Mouse (Mus musculus): ENCODE measurements at regions not wholly inside any gene's neighbourhood (a gene's known extent, or its start where the extent isn't known, plus 50 kb on each side); places are given as distances from the start of the nearest gene placed in this dataset.

GRCm38 (mm10) chr1:186482177-186482576 is 223.6 kb downstream of the Tgfb2 start:
- no peaks in the 10 kb centered on the region; the same call in 1 of the 2 replicates for H3K4me1 ChIP-seq (ENCODE audit: control insufficient read depth, insufficient read depth, low read length)
- WGBS, result 56% methylated on average over 8 of the region's 8 CpGs
- H3K4me3 ChIP-seq (replicated peaks; ENCODE audit: extremely low read depth, low read depth, low read length), result no peak overlapping the region
- DNase-seq, result no peak
- TF ChIP-seq CTCF (IDR thresholded peaks at IDR 0.05; ENCODE audit: insufficient read depth, low read length), result no peak
- no peak for TF ChIP-seq POLR2A (IDR thresholded peaks at IDR 0.05; ENCODE audit: borderline replicate concordance, extremely low read depth, low read depth, low read length)

DNA sequence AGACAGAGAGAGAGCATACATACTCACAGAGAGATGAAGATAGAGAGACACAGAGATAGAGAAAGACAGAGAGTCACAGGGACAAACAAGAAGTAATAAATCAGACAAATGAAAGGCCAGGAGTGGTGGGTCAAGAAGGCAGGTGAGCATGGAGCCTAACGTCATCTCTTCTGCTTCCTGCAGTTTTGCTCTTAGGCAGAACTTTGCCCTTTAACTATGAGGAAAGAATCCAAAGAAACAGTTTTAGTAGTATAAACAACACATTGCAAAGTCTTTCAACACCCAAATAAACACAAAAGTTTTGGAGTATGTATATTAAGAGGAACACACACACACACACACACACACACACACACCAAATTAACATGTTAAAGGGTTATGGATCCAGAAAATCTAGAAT is 225.8 kb downstream of the Tgfb2 start:
- 73% methylated on average over 1 of the region's 1 CpGs for WGBS

DNA sequence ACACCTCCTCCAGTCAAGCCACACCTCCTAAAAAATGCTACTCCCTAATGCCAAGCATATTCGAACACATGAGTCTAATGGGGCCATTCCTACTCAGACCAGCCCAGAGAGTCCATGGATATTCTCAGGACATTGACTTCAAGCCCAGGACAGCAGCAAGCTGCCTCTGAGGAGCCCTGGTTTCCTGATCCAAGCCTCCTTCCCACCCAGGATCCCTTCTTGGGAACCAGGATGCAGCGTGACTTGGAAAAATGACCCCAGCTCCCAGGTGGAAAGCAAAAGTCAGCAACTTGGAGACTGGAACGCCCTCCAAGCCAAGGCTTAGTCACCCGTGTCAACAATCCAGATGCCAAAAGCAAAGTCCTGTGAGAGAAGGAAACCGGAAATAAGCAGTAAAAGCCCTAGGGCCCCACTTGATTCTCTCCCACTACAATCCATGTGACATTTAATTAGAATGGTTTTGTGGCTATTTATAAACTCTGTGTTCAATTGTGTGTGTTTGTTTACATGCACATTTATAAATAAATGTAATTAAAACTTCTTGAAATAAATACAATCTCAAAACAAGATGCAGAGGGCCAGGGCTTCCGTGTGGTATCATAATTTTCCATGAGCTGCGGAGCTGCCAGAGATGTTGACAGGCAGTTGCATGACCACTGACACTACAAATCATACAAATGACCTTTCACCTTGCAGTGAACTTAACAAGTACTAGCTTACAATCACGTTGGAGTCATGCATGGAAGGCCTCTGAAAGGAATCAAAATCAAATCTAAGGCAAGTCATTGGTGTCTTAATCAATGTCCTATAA is 227.2 kb downstream of the Tgfb2 start:
- peak; percentile 8 for DNase-seq
- 43% methylated on average over 8 of the region's 8 CpGs for WGBS
- TF ChIP-seq CTCF (IDR thresholded peaks at IDR 0.05; ENCODE audit: insufficient read depth, low read length) (no peak), POLR2A (IDR thresholded peaks at IDR 0.05; ENCODE audit: borderline replicate concordance, extremely low read depth, low read depth, low read length) (no peak)

More for the DNA sequence above, 225.8 kb downstream of the Tgfb2 start:
- H3K4me3 ChIP-seq (replicated peaks; ENCODE audit: extremely low read depth, low read depth, low read length), result no peak overlapping the region
- no peak for DNase-seq
- H3K4me1 ChIP-seq (ENCODE audit: control insufficient read depth, insufficient read depth, low read length), result no peaks in the 10 kb centered on the region; the same call in 1 of the 2 replicates
- no peak for TF ChIP-seq CTCF (IDR thresholded peaks at IDR 0.05; ENCODE audit: insufficient read depth, low read length)
- TF ChIP-seq POLR2A (IDR thresholded peaks at IDR 0.05; ENCODE audit: borderline replicate concordance, extremely low read depth, low read depth, low read length), result no peak

DNA sequence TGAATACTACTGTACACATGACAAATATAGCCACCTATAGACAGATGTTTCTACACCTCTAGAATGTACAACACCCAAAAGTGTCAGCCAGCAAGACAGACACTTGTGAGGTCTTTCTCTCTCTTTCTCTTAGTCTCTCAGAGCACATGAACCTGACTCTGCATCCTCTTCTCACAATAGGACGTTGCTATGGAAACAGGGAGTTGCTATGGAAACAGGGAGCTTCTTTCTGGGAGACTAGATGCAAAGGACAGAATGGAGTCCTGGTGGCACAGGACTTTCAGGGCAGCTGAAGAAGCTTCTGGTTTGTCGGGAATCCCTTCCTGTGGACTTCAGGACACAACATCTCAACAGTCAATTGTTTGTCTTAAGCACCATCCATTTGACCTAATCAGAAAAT is 230.9 kb downstream of the Tgfb2 start:
- no peaks in the 10 kb centered on the region; the same call in 1 of the 2 replicates for H3K4me1 ChIP-seq (ENCODE audit: control insufficient read depth, insufficient read depth, low read length)
- DNase-seq, result no peak
- TF ChIP-seq POLR2A (IDR thresholded peaks at IDR 0.05; ENCODE audit: borderline replicate concordance, extremely low read depth, low read depth, low read length) (no peak), CTCF (IDR thresholded peaks at IDR 0.05; ENCODE audit: insufficient read depth, low read length) (no peak)
- H3K4me3 ChIP-seq (replicated peaks; ENCODE audit: extremely low read depth, low read depth, low read length), result no peak overlapping the region
- 73% methylated on average over 2 of the region's 2 CpGs for WGBS

More for the DNA sequence above, 227.2 kb downstream of the Tgfb2 start:
- Histone ChIP-seq H3K4me1 (ENCODE audit: control insufficient read depth, insufficient read depth, low read length) (no peaks in the 10 kb centered on the region; the same call in 1 of the 2 replicates), H3K4me3 (replicated peaks; ENCODE audit: extremely low read depth, low read depth, low read length) (no peak overlapping the region)

DNA sequence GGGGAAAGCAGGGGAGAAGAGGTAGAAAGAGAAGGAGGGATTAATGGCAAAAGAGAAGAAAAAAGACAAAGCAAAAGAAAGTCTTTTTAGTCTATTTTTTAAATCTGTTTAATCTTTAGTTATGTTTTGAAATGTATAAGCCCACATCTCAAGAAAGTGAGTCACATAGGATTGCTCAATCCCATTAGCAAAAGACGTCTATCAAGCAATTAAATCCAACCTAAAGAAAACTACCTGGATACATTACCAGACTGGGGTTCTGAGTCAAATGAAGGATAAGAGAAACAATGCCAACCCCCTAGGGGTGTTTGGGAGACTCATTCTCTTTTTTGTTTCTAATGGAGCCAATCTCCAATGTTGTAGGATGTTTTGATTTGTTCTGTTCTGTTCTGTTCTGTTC is 231.4 kb downstream of the Tgfb2 start:
- WGBS, result 67% methylated on average over 1 of the region's 1 CpGs
- Histone ChIP-seq H3K4me3 (replicated peaks; ENCODE audit: extremely low read depth, low read depth, low read length) (no peak overlapping the region), H3K4me1 (ENCODE audit: control insufficient read depth, insufficient read depth, low read length) (no peaks in the 10 kb centered on the region; the same call in 1 of the 2 replicates)
- no peak for DNase-seq
- TF ChIP-seq POLR2A (IDR thresholded peaks at IDR 0.05; ENCODE audit: borderline replicate concordance, extremely low read depth, low read depth, low read length) (no peak), CTCF (IDR thresholded peaks at IDR 0.05; ENCODE audit: insufficient read depth, low read length) (no peak)

DNA sequence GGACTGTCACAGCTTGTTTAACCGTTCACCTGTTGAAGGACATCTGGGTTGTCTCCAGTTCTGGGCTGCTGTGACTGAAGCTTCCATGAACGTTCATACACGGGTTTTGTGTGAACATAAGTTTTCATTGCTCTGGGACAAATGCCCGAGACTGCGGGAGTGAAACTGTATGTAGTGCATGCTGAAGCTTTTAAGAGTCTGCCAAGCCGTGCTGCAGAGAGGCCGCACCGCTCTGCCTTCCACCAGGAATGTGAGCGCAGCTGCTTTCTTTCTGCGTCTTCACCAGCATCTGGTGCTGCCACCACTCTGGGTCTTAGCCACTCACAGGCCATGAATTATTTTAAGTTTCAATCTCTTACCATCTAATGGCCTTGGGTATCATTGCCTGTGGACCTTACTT is 232.8 kb downstream of the Tgfb2 start:
- WGBS, result 63% methylated on average over 10 of the region's 10 CpGs
- H3K4me1 ChIP-seq (ENCODE audit: control insufficient read depth, insufficient read depth, low read length), result no peaks in the 10 kb centered on the region
- DNase-seq, result no peak
- TF ChIP-seq POLR2A (IDR thresholded peaks at IDR 0.05; ENCODE audit: borderline replicate concordance, extremely low read depth, low read depth, low read length), result no peak
- TF ChIP-seq CTCF (IDR thresholded peaks at IDR 0.05; ENCODE audit: insufficient read depth, low read length), result no peak
- no peak overlapping the region for H3K4me3 ChIP-seq (replicated peaks; ENCODE audit: extremely low read depth, low read depth, low read length)

- 86% methylated on average over 5 of the region's 5 CpGs for WGBS
- no peak overlapping the region for H3K4me3 ChIP-seq (replicated peaks; ENCODE audit: extremely low read depth, low read depth, low read length)
- no peak for DNase-seq
- H3K4me1 ChIP-seq (ENCODE audit: control insufficient read depth, insufficient read depth, low read length), result no peaks in the 10 kb centered on the region
- TF ChIP-seq CTCF (IDR thresholded peaks at IDR 0.05; ENCODE audit: insufficient read depth, low read length) (no peak), POLR2A (IDR thresholded peaks at IDR 0.05; ENCODE audit: borderline replicate concordance, extremely low read depth, low read depth, low read length) (no peak)
Observed at GRCm38 (mm10) chr1:186465526-186465925, 240.3 kb downstream of the Tgfb2 start.

- Histone ChIP-seq H3K4me3 (replicated peaks; ENCODE audit: extremely low read depth, low read depth, low read length) (no peak overlapping the region), H3K4me1 (ENCODE audit: control insufficient read depth, insufficient read depth, low read length) (no peaks in the 10 kb centered on the region)
- TF ChIP-seq CTCF (IDR thresholded peaks at IDR 0.05; ENCODE audit: insufficient read depth, low read length), result no peak
- TF ChIP-seq POLR2A (IDR thresholded peaks at IDR 0.05; ENCODE audit: borderline replicate concordance, extremely low read depth, low read depth, low read length), result no peak
- no peak for DNase-seq
- WGBS, result 73% methylated on average over 10 of the region's 10 CpGs
Observed at GRCm38 (mm10) chr1:186460742-186461141, 245.0 kb downstream of the Tgfb2 start.

DNA sequence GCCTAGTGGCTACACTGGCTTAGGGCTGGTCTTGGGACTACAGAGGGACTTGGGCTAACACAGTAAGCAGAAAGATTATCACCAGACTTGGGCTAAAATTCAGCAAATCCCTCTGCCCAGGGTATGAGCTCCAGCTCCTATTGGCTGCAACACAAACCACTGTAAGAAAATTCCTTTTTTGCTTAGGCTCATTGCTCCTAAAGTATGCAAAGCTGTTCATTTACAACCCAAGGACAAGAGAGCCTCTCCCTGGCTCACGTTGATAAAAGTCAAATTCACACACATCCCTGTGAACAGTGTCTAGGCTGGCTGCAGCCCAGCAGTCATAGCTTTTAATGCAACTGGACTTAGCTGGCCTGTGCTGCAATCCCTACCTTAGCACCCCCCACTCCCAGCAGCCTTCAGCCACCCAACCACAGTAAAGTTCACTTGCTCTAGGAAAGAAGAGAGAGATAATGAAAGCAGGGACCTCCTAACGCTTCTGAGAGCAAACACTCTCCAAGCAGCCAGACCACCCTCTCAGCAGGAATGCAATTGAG is 247.6 kb downstream of the Tgfb2 start:
- Histone ChIP-seq H3K4me3 (replicated peaks; ENCODE audit: extremely low read depth, low read depth, low read length) (no peak overlapping the region), H3K4me1 (ENCODE audit: control insufficient read depth, insufficient read depth, low read length) (no peaks in the 10 kb centered on the region)
- TF ChIP-seq POLR2A (IDR thresholded peaks at IDR 0.05; ENCODE audit: borderline replicate concordance, extremely low read depth, low read depth, low read length) (no peak), CTCF (IDR thresholded peaks at IDR 0.05; ENCODE audit: insufficient read depth, low read length) (no peak)
- WGBS, result 43% methylated on average over 2 of the region's 2 CpGs
- no peak for DNase-seq

- no peak for DNase-seq
- 89% methylated on average over 8 of the region's 8 CpGs for WGBS
- TF ChIP-seq CTCF (IDR thresholded peaks at IDR 0.05; ENCODE audit: insufficient read depth, low read length) (no peak), POLR2A (IDR thresholded peaks at IDR 0.05; ENCODE audit: borderline replicate concordance, extremely low read depth, low read depth, low read length) (no peak)
- Histone ChIP-seq H3K4me1 (ENCODE audit: control insufficient read depth, insufficient read depth, low read length) (no peaks in the 10 kb centered on the region), H3K4me3 (replicated peaks; ENCODE audit: extremely low read depth, low read depth, low read length) (no peak overlapping the region)
Observed at GRCm38 (mm10) chr1:186457098-186457497, 248.7 kb downstream of the Tgfb2 start.

All from lung, adult 2 months (tissue).